ENCODE assay signal across 16 mouse cellular contexts in genomic region chr10:27838666-27839065, GRCm38 (mm10).
"Had no signal": no experiment of that assay in that cellular context is flagged by ENCODE, and none has a peak within 500 bp of the region (broad histone marks: within the 10 kb centered on the region; RNA-seq: fewer than 3 reads in every experiment).

No protein-coding gene starts in this region.

- H3K27me3 ChIP-seq: neural tube, embryonic 13.5 days; neural tube, embryonic 15.5 days; stomach, embryonic 15.5 days had no signal

- H3K4me3 ChIP-seq: neural tube, embryonic 13.5 days; neural tube, embryonic 15.5 days; stomach, embryonic 15.5 days had no signal

- H3K9me3 ChIP-seq: neural tube, embryonic 13.5 days; neural tube, embryonic 15.5 days; stomach, embryonic 15.5 days had no signal

- H3K4me2 ChIP-seq: neural tube, embryonic 13.5 days; neural tube, embryonic 15.5 days; stomach, embryonic 15.5 days had no signal

- H3K27ac ChIP-seq: neural tube, embryonic 13.5 days; neural tube, embryonic 15.5 days; stomach, embryonic 15.5 days; stomach, postnatal 0 days had no signal

- DNase-seq: retina, postnatal 1 day; right cerebral cortex, adult 18-20 months; right cerebral cortex, postnatal 14 days; right cerebral cortex, postnatal 25 days; right cerebral cortex, postnatal 4 days; spleen, adult 18-20 months; thymus, adult 18-20 months; thymus, adult 2 months; thymus, postnatal 14 days; thymus, postnatal 25 days; thymus, postnatal 36 days; thymus, postnatal 4 days had no signal

- H3K36me3 ChIP-seq: neural tube, embryonic 13.5 days; neural tube, embryonic 15.5 days; stomach, embryonic 15.5 days had no signal

- H3K9ac ChIP-seq: neural tube, embryonic 13.5 days; neural tube, embryonic 15.5 days; stomach, embryonic 15.5 days had no signal

- H3K4me1 ChIP-seq: neural tube, embryonic 13.5 days; neural tube, embryonic 15.5 days; stomach, embryonic 15.5 days had no signal
